Mouse (Mus musculus) neural tube, embryonic 13.5 days (tissue): ENCODE measurements around the gene AI593442. TPM values are rescaled to one million over a fixed set of nuclear protein-coding genes. Genes with fewer than 3 reads are reported as not detected.

Experiments
- ATAC-seq: fragments of 200-750 bp; cut with Nextera tagmentation; 2 replicates; pipeline ENCODE4 v1.8.0; 2017; ENCODE audit warnings: low read depth, mild to moderate bottlenecking, moderate TSS enrichment, moderate library complexity
- H3K27ac ChIP-seq: fragments of 300-500 bp; sonication (generic); replicated peaks from 2 replicates; pipeline ENCODE4 v1.5.1; 2015; ENCODE audit warnings: moderate library complexity, mild to moderate bottlenecking, inconsistent platforms
- H3K27me3 ChIP-seq: fragments of 300-500 bp; sonication (generic); 2 replicates; pipeline ENCODE4 v1.6.1; 2015; ENCODE audit warnings: mild to moderate bottlenecking, inconsistent platforms
- H3K36me3 ChIP-seq: fragments of 300-500 bp; sonication (generic); 2 replicates; pipeline ENCODE4 v1.6.1; 2015; ENCODE audit warnings: mild to moderate bottlenecking, inconsistent platforms
- H3K4me1 ChIP-seq: fragments of 300-500 bp; sonication (generic); replicated peaks from 2 replicates; pipeline ENCODE4 v1.6.1; 2015; ENCODE audit warnings: inconsistent platforms
- H3K4me2 ChIP-seq: fragments of 300-500 bp; sonication (generic); 2 replicates; pipeline ENCODE4 v1.6.1; 2015; ENCODE audit warnings: inconsistent platforms, mild to moderate bottlenecking, moderate library complexity
- H3K4me3 ChIP-seq: fragments of 300-500 bp; sonication (generic); 2 replicates; pipeline ENCODE4 v1.5.1; 2015; ENCODE audit warnings: mild to moderate bottlenecking, inconsistent platforms
- H3K9ac ChIP-seq: fragments of 300-500 bp; sonication (generic); 2 replicates; pipeline ENCODE4 v1.6.1; 2015; ENCODE audit warnings: moderate library complexity, mild to moderate bottlenecking, inconsistent platforms
- H3K9me3 ChIP-seq: fragments of 300-500 bp; sonication (generic); 2 replicates; pipeline ENCODE4 v1.6.1; 2016; ENCODE audit warnings: inconsistent platforms
- WGBS: fragments of 180-500 bp; shearing (Covaris S2); methylation state at CpG from one replicate; pipeline ENCODE4 v1.1.7; 2015; 5-methylcytosine and 5-hydroxymethylcytosine counted together
- polyA plus RNA-seq: library from polyadenylated mRNA; unstranded; fragments of >200 nt; fragmentation: Nextera tagmentation; extraction: Ambion mirVana; gene quantifications from 2 replicates; pipeline ENCODE4 v1.2.1, GENCODE M21; 2015

The AI593442 gene
- polyA plus RNA-seq, 1 experiment from 2014 or later, result 32.3 TPM

DNA sequence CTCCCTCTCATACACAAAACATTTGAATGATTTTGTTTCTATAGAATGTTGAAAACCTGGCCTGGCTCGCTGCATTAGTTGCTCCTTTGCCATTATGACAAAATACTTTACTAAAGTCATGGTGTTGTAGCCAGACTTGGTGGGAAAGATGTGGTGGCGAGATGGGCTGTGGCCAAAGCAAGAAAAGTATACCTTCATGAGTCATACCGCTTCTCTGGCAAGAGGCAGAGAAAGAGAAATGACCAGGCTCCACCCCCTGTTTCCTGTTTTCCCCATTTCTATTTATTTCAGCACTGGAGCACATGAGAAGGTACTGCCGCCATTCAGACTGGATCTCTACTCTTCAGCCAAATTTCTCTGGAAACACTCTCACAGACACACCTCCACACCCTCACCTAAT lies 35.0 kb downstream of the AI593442 start:
- 70% methylated on average over 4 of the region's 4 CpGs for WGBS
- H3K36me3 ChIP-seq, result no peaks in the 10 kb centered on the region
- H3K4me3 ChIP-seq, result no peak overlapping the region
- no peaks in the 10 kb centered on the region for H3K4me1 ChIP-seq
- no peaks in the 10 kb centered on the region for H3K27me3 ChIP-seq
- H3K4me2 ChIP-seq, result no peak overlapping the region
- no peak overlapping the region for H3K27ac ChIP-seq
- no peak for ATAC-seq
- H3K9me3 ChIP-seq, result no peaks in the 10 kb centered on the region
- no peak overlapping the region for H3K9ac ChIP-seq

DNA sequence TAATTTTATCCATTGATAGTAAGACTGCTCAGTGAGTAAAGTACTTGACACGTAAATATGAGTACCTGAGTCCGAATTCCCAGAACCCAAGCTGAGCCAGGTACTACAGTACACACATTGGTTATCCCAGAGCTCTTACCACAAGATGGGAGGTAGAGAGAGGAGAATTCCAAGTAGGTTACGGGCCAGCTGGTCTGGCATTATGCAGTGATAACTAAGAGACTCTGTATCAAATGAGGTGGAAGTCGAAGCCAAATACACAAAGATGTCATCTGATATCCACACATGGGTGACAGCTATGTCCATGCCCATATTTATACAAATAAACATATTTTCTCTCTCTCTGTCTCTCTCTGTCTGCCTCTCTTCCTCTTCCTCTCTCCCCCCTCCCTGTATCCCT lies 35.4 kb downstream of the AI593442 start:
- Histone ChIP-seq H3K4me1 (no peaks in the 10 kb centered on the region), H3K27me3 (no peaks in the 10 kb centered on the region), H3K9ac (no peak overlapping the region), H3K4me3 (no peak overlapping the region), H3K27ac (no peak overlapping the region), H3K9me3 (no peaks in the 10 kb centered on the region), H3K36me3 (no peaks in the 10 kb centered on the region), H3K4me2 (no peak overlapping the region)
- ATAC-seq, result no peak
- WGBS, result 95% methylated on average over 4 of the region's 4 CpGs

DNA sequence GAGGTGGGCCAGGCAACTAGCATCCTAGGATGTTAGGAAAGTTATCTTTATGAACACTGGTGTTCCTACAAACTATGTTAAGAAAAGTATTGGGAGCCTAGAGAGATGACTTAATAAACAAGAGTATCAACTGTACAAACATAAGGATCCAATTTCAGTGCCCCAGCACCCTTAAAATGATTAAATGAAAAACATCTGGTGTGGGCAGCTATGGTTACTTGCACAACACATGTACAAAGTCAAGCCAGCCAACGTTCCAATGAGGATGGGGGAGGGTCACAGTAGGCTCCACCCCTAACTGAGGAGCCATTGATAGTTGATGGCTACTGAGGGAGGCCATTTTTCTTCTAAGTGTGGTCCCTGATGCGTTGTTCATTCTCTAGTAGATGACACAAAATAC lies 43.6 kb downstream of the AI593442 start:
- ATAC-seq, result no peak
- WGBS, result 75% methylated on average over 2 of the region's 2 CpGs

DNA sequence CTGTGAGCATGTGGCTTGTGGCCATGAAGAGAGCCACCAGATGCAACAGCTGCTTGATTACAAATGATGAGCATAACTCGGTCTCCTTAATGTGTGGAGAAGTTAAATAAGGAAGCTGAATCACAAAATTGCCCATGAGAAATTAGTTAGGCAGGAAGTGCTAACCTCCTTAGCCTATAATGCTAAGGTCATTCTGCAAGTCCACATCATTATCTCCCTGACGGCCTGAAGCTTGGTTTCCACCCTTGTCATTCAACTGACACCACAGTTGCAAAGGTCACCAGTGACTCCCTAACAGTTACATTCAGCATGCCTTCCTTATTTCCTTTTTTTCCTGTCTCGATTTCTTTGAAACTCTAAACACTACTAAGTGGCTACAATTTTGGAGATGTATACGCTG lies 55.7 kb downstream of the AI593442 start:
- no peaks in the 10 kb centered on the region for H3K36me3 ChIP-seq
- H3K27ac ChIP-seq, result no peak overlapping the region
- no peak overlapping the region for H3K9ac ChIP-seq
- no peaks in the 10 kb centered on the region for H3K4me1 ChIP-seq
- no peak overlapping the region for H3K4me2 ChIP-seq
- no peak overlapping the region for H3K4me3 ChIP-seq
- H3K27me3 ChIP-seq, result no peaks in the 10 kb centered on the region
- H3K9me3 ChIP-seq, result no peaks in the 10 kb centered on the region
- ATAC-seq, result no peak
- 88% methylated on average over 4 of the region's 4 CpGs for WGBS

More for the DNA sequence above, 43.6 kb downstream of the AI593442 start:
- H3K27me3 ChIP-seq, result no peaks in the 10 kb centered on the region
- H3K4me2 ChIP-seq, result no peak overlapping the region
- H3K27ac ChIP-seq, result no peak overlapping the region
- H3K9me3 ChIP-seq, result no peaks in the 10 kb centered on the region
- no peaks in the 10 kb centered on the region; the same call in 1 of the 2 replicates for H3K4me1 ChIP-seq
- H3K9ac ChIP-seq, result no peak overlapping the region
- H3K36me3 ChIP-seq, result no peaks in the 10 kb centered on the region
- no peak overlapping the region for H3K4me3 ChIP-seq
